Mouse (Mus musculus): ENCODE results near the gene Incenp.
"Not testable (repeated sequence)": the region's sequence is repeated elsewhere in the genome, so short reads cannot be mapped to it uniquely, and the experiment has no call there.

Gene Incenp

DNA sequence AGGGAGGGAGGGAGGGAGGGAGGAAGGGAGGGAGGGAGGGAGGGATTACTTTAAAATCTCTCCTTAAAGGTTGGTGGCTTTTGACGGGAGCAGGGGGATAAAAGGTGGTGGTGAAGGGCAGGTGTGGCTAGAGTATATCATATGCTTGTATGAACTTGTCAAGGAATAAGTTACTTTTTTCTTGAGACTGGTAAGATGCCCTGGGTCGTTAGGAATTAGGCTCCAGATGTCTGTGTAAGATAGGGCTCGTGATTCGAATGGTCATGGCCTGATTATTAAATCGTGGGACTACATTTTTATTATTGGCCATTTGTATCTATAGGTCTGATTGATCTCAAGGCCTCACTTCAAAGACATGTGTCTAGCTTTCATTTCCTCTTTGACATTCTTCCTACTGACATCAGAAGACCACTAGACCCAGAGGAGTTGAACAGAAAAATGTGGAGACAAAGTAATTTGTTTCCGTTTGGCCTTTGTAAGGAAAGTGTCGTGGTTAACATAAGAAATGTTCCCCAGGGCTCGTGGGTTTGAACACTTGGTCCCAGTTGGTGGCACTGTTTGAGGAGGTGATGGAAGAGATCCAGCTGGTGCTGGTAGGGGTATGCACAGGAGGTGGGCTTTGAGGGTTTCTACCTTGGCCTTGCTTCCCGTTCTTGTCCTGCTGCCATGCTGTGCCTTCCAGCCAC is 19.0 kb upstream of the Incenp start:
- DNase-seq (ENCODE audit: low spot score): no peak

DNA sequence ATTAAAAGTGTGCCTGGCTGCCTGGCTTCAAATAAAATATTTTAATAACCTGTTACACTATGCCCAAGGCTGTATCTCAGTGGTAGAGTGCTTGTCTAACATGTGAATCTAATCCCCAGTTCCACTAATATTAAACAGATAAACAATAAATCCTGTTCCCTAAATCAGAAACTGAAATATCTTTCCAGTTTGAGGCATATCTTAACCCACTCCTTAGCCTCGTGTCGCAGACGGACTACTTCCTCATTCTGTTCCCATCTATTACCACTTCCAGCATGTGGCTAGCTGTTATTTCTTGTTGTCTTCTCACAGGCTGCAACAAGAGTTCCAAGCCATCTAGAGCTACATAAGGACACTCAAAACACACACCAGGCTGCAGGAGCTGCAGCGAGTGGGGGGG is 18.4 kb upstream of the Incenp start:
- DNase-seq (ENCODE audit: low spot score): no peak

DNA sequence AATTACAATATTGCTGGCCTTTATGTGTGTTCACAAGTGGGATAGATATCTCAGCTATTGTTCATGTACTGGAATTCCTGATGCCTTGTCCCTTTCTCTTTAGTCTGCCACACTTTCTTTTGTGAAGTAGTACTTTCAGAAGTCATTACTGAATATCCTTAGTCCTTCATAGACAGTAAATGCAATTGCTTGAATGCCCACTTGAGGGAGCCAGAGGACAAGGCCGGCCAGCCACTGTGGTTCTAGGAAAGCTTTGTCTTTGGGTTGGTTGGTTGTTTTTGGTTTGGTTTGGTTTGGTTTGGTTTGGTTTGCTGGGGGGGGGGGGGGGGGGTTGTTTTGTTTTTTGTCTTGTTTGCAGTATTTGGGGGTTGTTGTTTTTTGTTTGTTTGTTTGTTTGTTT is 16.6 kb upstream of the Incenp start:
- DNase-seq (ENCODE audit: low spot score): peak; percentile 64

DNA sequence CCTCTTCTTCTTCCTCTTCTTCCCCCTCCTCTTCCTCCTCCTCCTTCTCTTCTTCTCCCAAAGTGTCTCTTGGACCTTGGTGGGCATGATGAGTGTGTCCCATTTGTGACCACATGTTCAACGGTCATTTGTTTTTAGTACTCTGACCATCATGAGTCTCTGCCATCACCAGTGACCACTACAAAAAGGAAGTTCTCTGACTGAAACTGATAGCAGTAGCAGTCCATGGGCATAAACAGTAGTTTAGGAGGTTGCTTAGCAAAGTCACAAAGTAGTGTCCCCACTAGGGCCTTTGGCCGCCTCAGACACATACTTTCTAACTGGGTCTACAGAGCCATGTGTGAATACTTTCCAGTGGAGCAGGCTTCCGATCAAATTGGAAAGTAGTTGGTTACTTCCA is 15.0 kb upstream of the Incenp start:
- no peak for DNase-seq (ENCODE audit: low spot score)

DNA sequence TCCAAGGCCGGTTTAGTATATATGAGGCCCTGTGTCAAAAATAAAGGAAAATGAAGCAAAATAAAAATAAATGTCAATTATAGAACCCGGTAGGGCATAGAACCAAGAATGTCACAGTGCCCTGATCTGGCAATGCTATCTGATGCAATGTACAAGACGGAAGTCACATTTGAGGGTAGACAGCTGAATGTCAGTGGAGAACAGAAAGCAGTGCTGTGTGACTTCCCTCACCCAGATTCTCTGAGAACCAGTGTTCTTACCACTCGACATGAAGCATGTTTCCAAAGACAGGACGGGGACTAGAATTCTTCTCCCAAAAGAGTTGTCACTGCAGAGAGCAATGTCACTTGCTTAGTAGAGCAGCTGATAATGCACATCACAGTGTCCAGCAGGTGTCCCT is 14.4 kb upstream of the Incenp start:
- no peak for DNase-seq (ENCODE audit: low spot score)

DNA sequence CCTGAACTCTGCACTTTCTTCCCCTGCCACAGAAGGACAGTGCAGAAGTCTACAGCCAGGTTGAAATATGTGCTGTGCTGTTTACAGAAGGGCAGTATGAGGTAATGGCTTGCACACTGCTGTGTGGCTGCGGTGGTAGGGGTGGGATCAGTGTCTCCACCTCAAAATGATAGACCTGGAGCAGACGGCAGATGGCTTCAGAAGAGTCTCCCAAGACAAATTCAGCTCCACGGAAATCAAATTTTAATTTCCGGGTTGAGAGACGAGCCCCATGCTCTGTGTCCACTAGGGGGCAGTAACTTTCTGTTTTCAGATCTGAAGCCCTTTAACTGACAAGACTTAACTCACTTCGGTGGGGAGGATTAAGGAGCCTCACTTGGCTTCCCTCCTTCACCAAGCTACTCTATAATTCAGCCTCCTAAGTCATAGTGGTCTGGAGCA is 12.0 kb upstream of the Incenp start:
- DNase-seq (ENCODE audit: low spot score): no peak

DNA sequence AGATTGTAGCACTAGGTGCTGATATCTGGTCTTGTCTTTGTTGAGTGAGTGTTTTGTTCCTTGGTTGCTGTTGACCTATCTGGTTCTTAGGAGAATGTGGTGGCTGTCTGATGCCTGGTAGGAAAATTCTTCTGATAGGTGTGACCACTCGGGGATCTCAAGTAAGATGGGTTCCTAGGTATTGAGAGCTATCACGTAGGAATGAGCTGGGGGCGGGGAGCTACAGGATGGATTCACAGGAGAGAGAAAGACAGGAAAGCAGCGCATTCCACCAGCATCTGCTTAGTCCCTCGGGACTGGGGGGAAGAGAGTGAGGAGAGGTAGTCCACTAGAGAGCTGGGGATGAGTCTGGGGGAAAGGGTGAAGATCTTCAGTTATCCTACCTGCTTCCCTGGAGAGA is 10.0 kb upstream of the Incenp start:
- no peak for DNase-seq (ENCODE audit: low spot score)

DNA sequence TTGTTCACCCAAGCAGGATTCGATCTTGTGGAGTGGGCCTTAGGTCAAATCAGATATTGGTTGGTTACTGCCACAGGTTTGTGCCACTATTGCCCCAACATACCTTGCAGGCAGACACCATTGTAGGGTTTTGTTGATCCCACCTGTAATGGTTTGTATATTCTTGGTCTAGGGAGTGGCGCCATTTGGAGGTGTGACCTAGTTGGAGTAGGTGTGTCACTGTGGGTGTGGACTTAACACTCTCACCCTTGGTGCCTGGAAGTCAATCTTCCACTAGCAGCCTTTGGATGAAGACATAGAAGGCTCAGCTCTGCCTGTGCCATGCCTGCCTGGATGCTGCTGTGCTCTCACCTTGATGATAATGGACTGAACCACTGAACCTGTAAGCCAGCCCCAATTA is 1.3 kb upstream of the Incenp start:
- DNase-seq (ENCODE audit: low spot score): not testable (repeated sequence)

DNA sequence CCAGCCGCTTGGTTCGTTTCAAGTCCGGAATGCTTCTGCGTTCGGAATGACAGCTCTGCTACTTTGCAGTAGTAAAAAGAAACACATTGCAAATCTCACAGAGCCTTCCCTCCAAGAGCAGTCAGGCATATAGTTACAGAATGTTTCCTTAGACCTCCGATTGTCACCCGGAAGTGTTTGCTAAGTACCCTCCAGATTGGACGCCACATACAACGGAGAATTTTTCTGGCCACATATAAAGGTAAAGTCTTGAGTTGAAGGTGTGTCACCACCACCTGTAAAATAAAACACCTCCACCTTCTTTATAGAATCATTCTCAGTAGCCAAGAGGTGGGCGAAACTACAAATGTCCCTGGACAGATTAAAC is 412 bp upstream of the Incenp start:
- DNase-seq (ENCODE audit: low spot score): no peak

DNA sequence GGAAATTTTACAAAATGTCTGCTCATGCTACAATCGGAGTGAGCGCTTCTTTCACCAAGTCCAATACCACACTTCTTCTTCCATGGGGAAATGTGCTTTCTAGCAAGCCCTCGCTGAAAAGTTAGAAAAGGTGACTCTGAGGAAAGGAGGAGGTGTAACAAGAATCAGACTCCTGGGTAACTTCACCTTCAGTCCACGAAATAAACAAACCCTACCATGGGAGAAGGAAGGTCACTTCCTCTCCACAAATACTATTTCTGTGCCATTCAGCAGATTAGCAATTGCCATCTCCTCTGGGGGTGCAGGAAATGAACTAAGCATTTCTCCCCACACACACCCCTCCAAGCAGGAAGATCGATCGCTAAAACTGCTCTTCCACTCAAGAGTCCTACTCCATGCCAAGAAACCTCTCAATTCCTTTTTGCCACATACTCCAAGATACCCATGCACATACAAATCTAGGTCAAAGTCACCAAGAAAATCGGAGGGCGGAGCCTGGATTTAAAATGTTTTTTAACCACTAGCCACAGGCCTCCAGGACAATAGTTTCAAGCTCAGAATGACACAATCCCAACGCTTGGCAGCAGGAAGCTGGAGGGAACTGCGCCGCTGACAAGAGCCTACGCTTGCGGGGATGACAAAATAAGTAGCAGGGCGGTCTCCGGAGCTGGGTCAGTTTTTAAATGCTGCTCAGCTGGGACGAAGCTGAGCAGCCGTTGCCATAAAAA is 848 bp downstream of the Incenp start:
- peak; percentile 40 for DNase-seq (ENCODE audit: low spot score)

DNA sequence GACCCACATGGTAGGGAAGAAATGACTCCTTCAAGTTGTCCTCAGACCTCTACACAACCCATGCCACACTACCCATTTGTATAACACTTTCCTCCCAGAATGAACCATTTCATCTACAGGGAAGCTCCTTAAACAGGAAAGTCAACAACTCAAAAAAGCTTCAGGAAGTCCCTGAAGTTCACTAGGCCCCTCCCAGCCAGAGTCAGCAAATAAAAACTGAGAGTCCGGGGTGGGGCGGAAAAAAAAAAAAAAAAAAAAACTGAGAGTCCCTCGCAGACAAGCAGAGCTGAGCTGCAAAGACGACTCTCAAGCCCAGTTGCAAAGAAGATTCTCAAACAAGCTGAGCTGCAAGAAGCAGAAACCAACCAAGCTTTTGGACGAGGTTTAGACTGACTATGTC is 3.3 kb downstream of the Incenp start:
- no peak for DNase-seq (ENCODE audit: low spot score)

DNA sequence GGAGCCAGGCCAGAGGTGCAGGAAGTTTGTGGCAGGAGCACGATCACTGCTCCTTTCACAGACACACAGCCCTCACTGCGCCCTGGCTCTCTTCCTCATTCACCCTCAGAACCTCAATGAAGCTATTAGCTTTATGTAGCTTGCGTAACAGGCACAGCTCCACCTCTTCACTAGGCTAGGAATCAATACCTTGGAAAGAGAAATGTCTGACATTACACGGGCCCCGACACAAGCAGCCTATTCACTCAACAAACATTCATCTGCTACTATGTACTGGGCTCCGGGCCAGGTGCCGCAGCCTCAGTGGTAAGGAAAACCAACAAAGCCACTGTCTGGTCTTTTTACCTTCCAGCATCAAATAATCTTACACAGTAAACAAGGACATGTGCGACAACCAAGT is 12.6 kb downstream of the Incenp start:
- DNase-seq (ENCODE audit: low spot score): no peak

DNA sequence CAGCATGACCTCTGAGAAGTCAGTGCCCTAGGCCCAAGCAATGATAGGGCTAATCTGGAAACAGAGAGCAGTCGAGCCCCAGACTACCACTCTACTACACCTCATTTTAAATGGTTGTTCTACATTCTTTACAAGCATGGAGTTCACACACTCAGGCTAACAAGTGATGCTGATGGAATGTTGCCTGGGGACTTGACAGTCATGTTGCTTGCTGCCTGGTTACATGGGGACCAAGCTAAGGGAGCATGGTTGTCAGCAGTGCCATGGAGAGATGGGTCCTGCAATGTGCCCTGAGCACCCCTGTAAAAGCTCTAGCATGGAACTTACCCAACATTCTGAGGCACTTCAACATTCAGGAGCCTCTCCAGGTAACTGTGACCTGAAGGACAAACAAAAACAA is 13.0 kb downstream of the Incenp start:
- no peak for DNase-seq (ENCODE audit: low spot score)

DNA sequence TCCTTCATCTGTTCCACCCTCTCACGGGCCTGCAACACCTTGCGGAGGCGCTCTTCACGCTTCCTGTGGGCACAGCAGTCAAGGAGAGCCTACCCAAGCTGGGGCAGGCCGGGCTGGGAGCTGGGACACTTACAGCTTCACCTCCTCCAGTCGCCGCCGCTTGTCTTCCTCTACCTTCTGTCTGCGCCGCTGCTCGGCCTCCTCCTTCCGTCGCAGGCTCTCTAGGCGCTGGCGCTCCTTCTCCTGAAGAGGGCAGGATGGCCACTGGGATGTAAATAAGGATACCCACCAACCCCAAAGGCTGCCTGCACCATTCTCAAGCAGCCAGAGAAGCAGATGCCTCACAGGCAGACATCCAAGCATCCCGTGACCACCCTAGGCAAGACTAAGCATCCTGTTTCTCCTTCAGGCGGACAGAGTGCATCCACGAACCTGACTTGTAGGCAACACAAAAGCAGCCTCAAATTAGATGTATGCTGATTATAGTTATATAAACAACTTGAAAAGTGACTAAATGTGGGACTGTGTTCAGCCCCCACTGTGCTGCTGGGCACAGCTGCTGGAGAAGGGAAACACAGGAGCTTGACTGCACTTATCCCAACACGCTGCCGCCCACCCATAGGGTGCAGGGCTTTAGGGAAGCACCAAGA is 21.0 kb downstream of the Incenp start:
- DNase-seq (ENCODE audit: low spot score): no peak

DNA sequence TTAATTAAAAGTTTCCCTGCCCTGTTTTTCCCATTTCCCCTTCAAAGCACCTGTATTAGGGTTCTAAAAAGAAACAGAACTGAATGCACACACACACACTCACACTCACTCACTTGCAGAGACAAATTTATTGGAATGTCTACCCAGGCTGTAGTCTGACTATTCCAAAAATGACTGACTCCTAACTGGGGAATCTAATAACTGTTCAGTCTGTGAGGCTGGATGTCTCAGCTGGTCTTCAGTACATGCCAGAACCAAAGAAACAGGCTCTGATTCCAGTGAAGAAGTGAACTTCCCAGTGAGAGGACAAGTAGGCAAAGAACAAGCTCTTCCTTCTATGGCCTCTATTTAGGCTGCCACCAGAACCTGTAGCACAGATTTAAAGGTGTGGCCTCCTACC is 33.9 kb downstream of the Incenp start:
- DNase-seq (ENCODE audit: low spot score): no peak

DNA sequence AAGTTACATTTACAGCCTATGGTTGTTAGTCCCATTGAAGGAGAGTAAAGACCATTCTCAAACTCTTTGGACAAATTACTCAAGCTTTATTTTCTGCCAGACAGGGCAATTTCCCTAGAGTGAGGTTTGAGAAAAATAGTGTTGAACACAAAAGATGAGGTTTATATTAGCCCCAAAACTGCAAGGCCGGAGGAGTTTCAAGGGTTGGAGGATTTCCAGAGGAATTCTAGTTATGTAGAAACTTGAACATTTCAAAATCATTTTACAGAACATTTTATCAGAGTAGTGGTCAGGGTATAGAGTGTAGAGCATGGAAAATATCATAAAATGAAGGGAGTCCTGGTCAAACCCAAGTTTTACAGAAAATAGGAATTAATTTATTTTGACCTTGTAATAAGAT is 34.5 kb downstream of the Incenp start:
- DNase-seq (ENCODE audit: low spot score): no peak

DNA sequence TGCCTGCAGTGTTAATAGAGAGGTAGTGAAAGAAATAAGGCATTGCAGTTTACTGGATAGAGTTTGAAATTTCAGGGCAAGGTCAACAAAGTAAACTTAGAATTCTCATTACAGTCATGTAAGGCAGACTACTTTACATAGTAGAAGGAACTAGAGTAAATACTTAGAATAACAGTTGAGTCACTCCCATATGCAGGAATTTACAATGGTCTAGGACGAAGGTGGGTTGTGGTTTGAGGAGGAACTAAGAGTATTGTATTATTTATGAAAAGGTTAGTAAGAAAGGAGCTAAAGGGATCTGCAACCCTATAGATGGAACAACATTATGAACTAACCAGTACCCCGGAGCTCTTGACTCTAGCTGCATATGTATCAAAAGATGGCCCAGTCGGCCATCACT is 38.5 kb downstream of the Incenp start:
- not testable (repeated sequence) for DNase-seq (ENCODE audit: low spot score)

DNA sequence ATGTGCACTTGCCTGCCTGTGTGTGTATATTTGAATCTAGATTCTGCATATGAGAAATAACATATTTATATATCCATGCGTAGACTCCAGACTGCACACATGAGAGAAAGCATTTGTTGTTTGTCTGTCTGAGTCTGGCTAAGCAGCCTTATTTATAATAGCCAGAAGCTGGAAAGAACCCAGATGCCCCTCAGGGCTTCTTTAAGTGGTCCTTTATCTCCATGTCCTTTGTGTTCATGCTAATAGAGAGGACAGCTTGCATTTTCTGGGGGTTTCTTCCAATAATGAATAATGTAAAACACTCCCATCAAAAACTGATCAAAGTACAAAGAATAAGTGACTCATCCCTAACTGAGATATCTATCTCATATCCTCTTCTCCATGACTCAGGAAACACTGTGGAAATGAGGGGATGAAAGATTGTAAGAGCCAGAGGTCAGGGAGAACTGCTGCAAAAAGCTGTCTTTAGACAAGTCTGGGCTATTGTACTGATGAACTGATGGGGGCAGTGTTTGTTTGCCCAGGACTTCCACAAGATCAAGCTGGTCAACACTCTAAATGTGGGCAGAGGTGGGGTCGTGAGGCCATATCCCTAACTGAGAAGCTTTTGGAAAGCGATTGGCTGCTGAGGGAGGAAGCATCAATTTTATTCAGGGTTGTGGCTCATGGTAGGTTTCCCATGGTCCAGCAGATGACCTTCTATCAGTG is 49.8 kb downstream of the Incenp start:
- not testable (repeated sequence) for DNase-seq (ENCODE audit: low spot score)

DNA sequence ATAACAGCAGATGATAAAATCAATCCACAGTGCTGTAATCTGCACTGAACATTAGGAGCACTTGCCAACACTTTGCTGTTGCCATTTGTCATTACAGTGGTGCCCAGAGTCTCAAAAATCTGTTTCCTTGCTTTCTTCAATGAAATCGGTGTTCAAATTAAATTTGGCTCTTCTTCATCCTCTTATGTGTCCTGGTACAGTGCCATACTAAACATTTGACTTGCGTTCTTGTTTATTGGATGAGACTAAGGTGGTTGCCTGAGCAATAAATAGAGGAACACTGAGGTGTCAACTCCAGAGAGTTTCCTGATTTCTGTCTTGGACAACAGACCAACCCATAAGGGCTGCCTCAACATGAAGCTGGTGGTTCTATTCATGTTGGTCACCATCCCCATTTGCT is 52.1 kb downstream of the Incenp start, which contains the start of gene Scgb2a2:
TSS of gene Scgb2a2 (plus strand) at position 301 of the 400 bp plus-strand sequence.
- no peak for DNase-seq (ENCODE audit: low spot score)

DNA sequence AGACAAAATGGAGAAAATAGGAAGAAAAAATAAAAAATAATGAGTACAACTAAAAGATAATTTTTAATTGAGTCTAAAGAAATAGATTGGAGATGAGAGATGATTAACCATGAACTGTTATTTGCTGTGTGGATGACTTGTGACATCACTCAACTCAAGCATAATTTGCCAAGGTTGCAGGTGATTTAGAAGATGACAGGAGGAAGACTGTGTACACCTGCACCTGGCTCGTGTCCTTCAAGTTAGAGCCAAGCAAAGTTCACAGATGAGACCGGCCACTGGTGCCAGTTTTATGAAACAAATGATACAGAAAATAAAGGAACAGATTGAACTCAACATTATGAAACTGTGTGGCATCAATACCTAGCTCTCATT is 62.0 kb downstream of the Incenp start:
- no peak for DNase-seq (ENCODE audit: low spot score)

DNA sequence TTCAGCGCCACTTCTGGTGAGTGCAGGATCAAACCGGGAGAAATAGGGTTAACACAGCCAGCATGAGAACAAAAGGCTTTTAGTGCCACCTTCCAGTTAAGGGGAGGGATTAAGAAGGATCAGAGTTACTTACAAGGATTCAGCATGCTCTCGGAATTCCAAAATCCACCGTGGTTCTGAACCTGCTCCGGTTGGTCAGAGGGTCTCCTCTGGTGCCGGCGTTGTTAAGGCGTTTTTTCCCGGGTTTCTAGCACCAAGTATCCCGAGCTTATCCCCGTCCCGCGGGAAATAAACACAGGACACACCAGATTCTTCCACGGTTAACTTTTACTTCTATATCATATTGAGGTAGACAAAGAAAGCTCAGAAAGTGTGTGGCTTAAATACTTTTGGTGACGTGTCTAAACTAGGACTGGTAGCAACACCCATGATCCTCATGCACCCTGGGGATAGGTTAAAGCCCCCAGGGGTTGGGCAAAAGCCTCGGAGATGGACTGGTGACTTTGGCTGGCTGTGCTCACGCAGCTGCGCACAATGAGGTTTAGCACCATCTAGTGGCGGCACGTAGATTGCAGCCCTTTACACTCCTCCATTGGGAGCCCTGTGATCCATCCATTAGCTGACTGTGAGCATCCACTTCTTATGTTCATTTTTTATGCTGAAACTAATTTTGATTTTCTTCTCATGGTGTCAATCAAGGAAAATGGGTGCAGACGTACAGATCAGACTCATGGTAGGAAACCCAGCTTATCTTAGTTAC is 62.6 kb downstream of the Incenp start:
- DNase-seq (ENCODE audit: low spot score): not testable (repeated sequence)
